Mouse (Mus musculus): ENCODE results near the gene AC192777.2.
"Not testable (repeated sequence)": the region's sequence is repeated elsewhere in the genome, so short reads cannot be mapped to it uniquely, and the experiment has no call there.

The AC192777.2 gene

GRCm38 (mm10) chr17:40095150-40095549, at the start of gene AC192777.2:
TSS of gene AC192777.2 (plus strand) at chr17:40095450.
- in situ Hi-C loops (cut with MboI; ENCODE audit: low pct_unique_long_range_greater_than_20kb in 1 of 2, low sequenced_read_pairs in 2 of 2, unreplicated experiment in 1 of 2): not testable (repeated sequence)

DNA sequence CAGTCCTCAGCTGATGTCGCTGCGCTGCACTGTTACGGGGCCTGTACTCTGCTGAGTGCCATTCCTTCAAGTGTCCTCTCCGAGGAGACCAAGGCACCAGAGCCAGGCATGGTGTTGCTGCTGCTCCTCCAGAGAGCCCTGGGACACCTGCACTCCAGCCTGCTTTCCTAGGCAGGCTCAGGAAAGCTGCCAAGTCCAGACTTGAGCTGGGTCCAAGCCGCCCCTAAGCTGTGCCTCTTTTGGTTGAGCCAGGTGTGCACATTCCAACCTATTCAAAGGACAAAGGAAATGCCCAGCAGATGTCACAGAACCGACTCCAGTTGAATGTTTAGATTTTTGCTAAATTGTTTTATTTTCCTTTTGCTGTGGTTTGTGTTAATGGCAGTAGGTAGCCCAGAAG, 20.9 kb downstream of the AC192777.2 start:
- in situ Hi-C loops (cut with MboI; ENCODE audit: low pct_unique_long_range_greater_than_20kb in 1 of 2, low sequenced_read_pairs in 2 of 2, unreplicated experiment in 1 of 2): not testable (repeated sequence)

GRCm38 (mm10) chr17:40116877-40117276, 21.6 kb downstream of the AC192777.2 start:
- in situ Hi-C loops (cut with MboI; ENCODE audit: low pct_unique_long_range_greater_than_20kb in 1 of 2, low sequenced_read_pairs in 2 of 2, unreplicated experiment in 1 of 2): not testable (repeated sequence)

Measured in mouse embryonic stem cell (cell line).